Mouse (Mus musculus) layer of hippocampus, adult 6 months (tissue): Measurements from ENCODE around the gene Gm10198. TPM values are rescaled to one million over a fixed set of nuclear protein-coding genes. Genes with fewer than 3 reads are reported as not detected.

Experiments used
- long read RNA-seq, 2 experiments: library from polyadenylated mRNA; unstranded; transcript quantifications; one replicate each; pipeline ENCODE4 v2.0.0; 2019 to 2020
- polyA plus RNA-seq: library from polyadenylated mRNA; unstranded; fragments of <200 nt; fragmentation: Nextera tagmentation; gene quantifications from 2 replicates; pipeline ENCODE4 v1.2.3, GENCODE M21; 2021

Gene Gm10198
- not detected in 2 replicates for polyA plus RNA-seq
- long read RNA-seq, experiment 1: 0 reads
- long read RNA-seq, experiment 2: 0 reads

DNA sequence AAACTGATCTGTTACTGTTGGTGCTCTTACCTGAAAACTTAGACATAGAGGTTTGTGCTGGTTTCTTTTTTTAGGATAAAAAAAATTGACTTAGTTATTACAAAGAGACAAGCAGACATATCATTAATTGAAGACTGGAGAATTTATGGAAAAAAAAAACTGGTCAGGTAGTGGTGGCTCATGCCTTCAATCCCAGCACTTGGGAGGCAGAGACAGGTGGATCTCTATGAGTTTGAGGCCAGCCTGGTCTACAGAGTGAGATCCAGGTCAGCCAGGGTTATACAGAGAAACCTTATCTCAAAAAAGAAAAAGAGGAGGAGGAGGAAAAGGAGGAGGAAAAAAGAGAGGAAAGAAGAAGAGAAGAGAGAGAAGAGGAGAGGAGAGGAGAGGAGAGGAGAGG, at the start of gene Gm10198:
TSS of gene Gm10198 (plus strand) at position 301 of the 400 bp plus-strand sequence.

Other genes with a start within 250 kb of the Gm10198 start
- gene Gpbp1, start 102.7 kb upstream of the Gm10198 start, polyA plus RNA-seq: 34.8 and 35.4 TPM in 2 replicates
- gene Gm49496, start 42.8 kb upstream of the Gm10198 start, polyA plus RNA-seq: not detected in 2 replicates
- 6.4 and 6.7 TPM in 2 replicates for gene Mier3, start 88.2 kb downstream of the Gm10198 start, polyA plus RNA-seq
- gene Map3k1, start 216.2 kb downstream of the Gm10198 start, polyA plus RNA-seq: 2.1 and 6.9 TPM in 2 replicates